Mouse (Mus musculus) heart, embryonic 13.5 days (tissue): Measurements from ENCODE around the gene Ephb1. TPM values are rescaled to one million over a fixed set of nuclear protein-coding genes. Genes with fewer than 3 reads are reported as not detected.

Source experiments
- ATAC-seq: fragments of 200-750 bp; cut with Nextera tagmentation; 2 replicates; pipeline ENCODE4 v1.8.0; 2017; ENCODE audit warnings: moderate TSS enrichment; ENCODE audit not compliant: insufficient number of reproducible peaks, low FRiP score, low TSS enrichment; ENCODE audit errors: extremely low read depth
- H3K27ac ChIP-seq: fragments of 300-500 bp; sonication (generic); replicated peaks from 2 replicates; pipeline ENCODE4 v1.5.1; 2015; ENCODE audit warnings: moderate library complexity, mild to moderate bottlenecking, inconsistent platforms
- H3K27me3 ChIP-seq: fragments of 300-500 bp; sonication (generic); replicated peaks from 2 replicates; pipeline ENCODE4 v1.6.1; 2015; ENCODE audit warnings: mild to moderate bottlenecking, inconsistent platforms
- H3K36me3 ChIP-seq: fragments of 300-500 bp; sonication (generic); 2 replicates; pipeline ENCODE4 v1.6.1; 2015; ENCODE audit warnings: mild to moderate bottlenecking, inconsistent platforms
- H3K4me1 ChIP-seq: fragments of 300-500 bp; sonication (generic); 2 replicates; pipeline ENCODE4 v1.6.1; 2015; ENCODE audit warnings: inconsistent platforms
- H3K4me2 ChIP-seq: fragments of 300-500 bp; sonication (generic); 2 replicates; pipeline ENCODE4 v1.6.1; 2015; ENCODE audit warnings: inconsistent platforms, mild to moderate bottlenecking, moderate library complexity
- H3K4me3 ChIP-seq: fragments of 300-500 bp; sonication (generic); 2 replicates; pipeline ENCODE4 v1.5.1; 2015; ENCODE audit warnings: moderate library complexity, mild to moderate bottlenecking, inconsistent platforms
- H3K9ac ChIP-seq: fragments of 300-500 bp; sonication (generic); 2 replicates; pipeline ENCODE4 v1.6.1; 2015; ENCODE audit warnings: inconsistent platforms, mild to moderate bottlenecking, moderate library complexity
- H3K9me3 ChIP-seq: fragments of 300-500 bp; sonication (generic); 2 replicates; pipeline ENCODE4 v1.6.1; 2016; ENCODE audit warnings: inconsistent platforms
- WGBS: fragments of 180-500 bp; shearing (Covaris S2); methylation state at CpG from one replicate; pipeline ENCODE4 v1.1.7; 2015; ENCODE audit warnings: mixed read lengths; 5-methylcytosine and 5-hydroxymethylcytosine counted together
- polyA plus RNA-seq: library from polyadenylated mRNA; unstranded; fragments of >200 nt; fragmentation: Nextera tagmentation; extraction: Ambion mirVana; gene quantifications from 2 replicates; pipeline ENCODE4 v1.2.1, GENCODE M21; 2015

Ephb1 gene
- polyA plus RNA-seq, 1 experiment from 2014 or later, result 1.4 TPM

- no peak overlapping the region for H3K27ac ChIP-seq
- no peaks in the 10 kb centered on the region for H3K9me3 ChIP-seq
- peaks cover 4% of the 10 kb centered on the region; the same call in 1 of the 2 replicates for H3K4me1 ChIP-seq
- no peak overlapping the region for H3K4me3 ChIP-seq
- 81% methylated on average over 6 of the region's 6 CpGs for WGBS
- no peak overlapping the region for H3K9ac ChIP-seq
- no peak for ATAC-seq
- H3K27me3 ChIP-seq, result peaks cover 38% of the 10 kb centered on the region
- no peak overlapping the region for H3K4me2 ChIP-seq
- no peaks in the 10 kb centered on the region for H3K36me3 ChIP-seq
Measured at GRCm38 (mm10) chr9:102078238-102078637, 276.3 kb downstream of the Ephb1 start.

- Histone ChIP-seq H3K4me3 (no peak overlapping the region), H3K27ac (no peak overlapping the region), H3K36me3 (no peaks in the 10 kb centered on the region), H3K27me3 (peaks cover 59% of the 10 kb centered on the region), H3K9me3 (no peaks in the 10 kb centered on the region), H3K4me1 (no peaks in the 10 kb centered on the region), H3K9ac (no peak overlapping the region), H3K4me2 (no peak overlapping the region)
- 62% methylated on average over 4 of the region's 4 CpGs for WGBS
- ATAC-seq, result no peak
Measured at GRCm38 (mm10) chr9:102075539-102075938, 279.0 kb downstream of the Ephb1 start.

GRCm38 (mm10) chr9:102073404-102073803 lies 281.1 kb downstream of the Ephb1 start:
- no peak overlapping the region for H3K4me2 ChIP-seq
- H3K9me3 ChIP-seq, result no peaks in the 10 kb centered on the region
- H3K9ac ChIP-seq, result no peak overlapping the region
- 79% methylated on average over 5 of the region's 5 CpGs for WGBS
- H3K27me3 ChIP-seq, result peaks cover 56% of the 10 kb centered on the region
- no peak overlapping the region for H3K4me3 ChIP-seq
- no peaks in the 10 kb centered on the region for H3K4me1 ChIP-seq
- no peak for ATAC-seq
- no peak overlapping the region for H3K27ac ChIP-seq
- no peaks in the 10 kb centered on the region for H3K36me3 ChIP-seq

GRCm38 (mm10) chr9:102069151-102069882 lies 285.2 kb downstream of the Ephb1 start:
- WGBS, result 72% methylated on average over 3 of the region's 3 CpGs
- ATAC-seq, result no peak
- Histone ChIP-seq H3K27ac (no peak overlapping the region), H3K36me3 (no peaks in the 10 kb centered on the region), H3K27me3 (peaks cover 39% of the 10 kb centered on the region), H3K9ac (no peak overlapping the region), H3K4me1 (no peaks in the 10 kb centered on the region), H3K4me3 (no peak overlapping the region), H3K4me2 (no peak overlapping the region), H3K9me3 (no peaks in the 10 kb centered on the region)

GRCm38 (mm10) chr9:102066601-102067000 lies 287.9 kb downstream of the Ephb1 start:
- no peak overlapping the region for H3K27ac ChIP-seq
- WGBS, result 63% methylated on average over 10 of the region's 10 CpGs
- H3K4me3 ChIP-seq, result no peak overlapping the region
- H3K27me3 ChIP-seq, result peaks cover 13% of the 10 kb centered on the region; the same call in 1 of the 2 replicates
- H3K9me3 ChIP-seq, result no peaks in the 10 kb centered on the region
- H3K9ac ChIP-seq, result no peak overlapping the region
- H3K4me1 ChIP-seq, result no peaks in the 10 kb centered on the region
- no peak for ATAC-seq
- H3K4me2 ChIP-seq, result no peak overlapping the region
- no peaks in the 10 kb centered on the region for H3K36me3 ChIP-seq

GRCm38 (mm10) chr9:102045886-102046285 lies 308.6 kb downstream of the Ephb1 start:
- Histone ChIP-seq H3K9me3 (no peaks in the 10 kb centered on the region), H3K4me2 (no peak overlapping the region), H3K4me1 (no peaks in the 10 kb centered on the region), H3K4me3 (no peak overlapping the region), H3K9ac (no peak overlapping the region), H3K27ac (no peak overlapping the region), H3K27me3 (peaks cover 11% of the 10 kb centered on the region; the same call in 1 of the 2 replicates), H3K36me3 (no peaks in the 10 kb centered on the region)
- 38% methylated on average over 2 of the region's 2 CpGs for WGBS
- ATAC-seq, result no peak

- WGBS, result 49% methylated on average over 8 of the region's 8 CpGs
- H3K27ac ChIP-seq, result no peak overlapping the region
- ATAC-seq, result no peak
Measured at GRCm38 (mm10) chr9:102045111-102045861, 309.2 kb downstream of the Ephb1 start.

GRCm38 (mm10) chr9:102039011-102039733 lies 315.3 kb downstream of the Ephb1 start:
- Histone ChIP-seq H3K9ac (no peak overlapping the region), H3K36me3 (no peaks in the 10 kb centered on the region), H3K4me3 (no peak overlapping the region), H3K27me3 (no peaks in the 10 kb centered on the region), H3K4me2 (no peak overlapping the region), H3K9me3 (no peaks in the 10 kb centered on the region), H3K27ac (no peak overlapping the region), H3K4me1 (no peaks in the 10 kb centered on the region)
- 79% methylated on average over 6 of the region's 6 CpGs for WGBS
- no peak for ATAC-seq

More at GRCm38 (mm10) chr9:102045111-102045861, 309.2 kb downstream of the Ephb1 start:
- Histone ChIP-seq H3K4me1 (no peaks in the 10 kb centered on the region), H3K4me2 (no peak overlapping the region), H3K27me3 (peaks cover 11% of the 10 kb centered on the region; the same call in 1 of the 2 replicates), H3K4me3 (no peak overlapping the region), H3K9ac (no peak overlapping the region), H3K36me3 (no peaks in the 10 kb centered on the region), H3K9me3 (no peaks in the 10 kb centered on the region)

GRCm38 (mm10) chr9:102036132-102036531 lies 318.4 kb downstream of the Ephb1 start:
- H3K4me3 ChIP-seq, result no peak overlapping the region
- H3K27me3 ChIP-seq, result peaks cover 4% of the 10 kb centered on the region; the same call in 1 of the 2 replicates
- H3K4me2 ChIP-seq, result no peak overlapping the region
- no peak overlapping the region for H3K27ac ChIP-seq
- no peaks in the 10 kb centered on the region for H3K9me3 ChIP-seq
- H3K4me1 ChIP-seq, result no peaks in the 10 kb centered on the region
- no peak overlapping the region for H3K9ac ChIP-seq
- H3K36me3 ChIP-seq, result no peaks in the 10 kb centered on the region
- 64% methylated on average over 5 of the region's 5 CpGs for WGBS
- no peak for ATAC-seq

GRCm38 (mm10) chr9:102033231-102033630 lies 321.3 kb downstream of the Ephb1 start:
- no peak overlapping the region for H3K4me2 ChIP-seq
- H3K9me3 ChIP-seq, result no peaks in the 10 kb centered on the region
- H3K4me3 ChIP-seq, result no peak overlapping the region
- no peak overlapping the region for H3K27ac ChIP-seq
- 69% methylated on average over 5 of the region's 5 CpGs for WGBS
- H3K36me3 ChIP-seq, result no peaks in the 10 kb centered on the region
- peaks cover 4% of the 10 kb centered on the region; the same call in 1 of the 2 replicates for H3K27me3 ChIP-seq
- no peak for ATAC-seq
- no peaks in the 10 kb centered on the region for H3K4me1 ChIP-seq
- no peak overlapping the region for H3K9ac ChIP-seq

GRCm38 (mm10) chr9:102032376-102032775 lies 322.1 kb downstream of the Ephb1 start:
- H3K4me3 ChIP-seq, result no peak overlapping the region
- no peak overlapping the region for H3K9ac ChIP-seq
- H3K4me2 ChIP-seq, result no peak overlapping the region

More at GRCm38 (mm10) chr9:102032376-102032775, 322.1 kb downstream of the Ephb1 start:
- H3K4me1 ChIP-seq, result no peaks in the 10 kb centered on the region
- H3K36me3 ChIP-seq, result no peaks in the 10 kb centered on the region
- no peak for ATAC-seq
- H3K27ac ChIP-seq, result no peak overlapping the region
- WGBS, result 52% methylated on average over 8 of the region's 8 CpGs
- H3K9me3 ChIP-seq, result no peaks in the 10 kb centered on the region
- peaks cover 4% of the 10 kb centered on the region; the same call in 1 of the 2 replicates for H3K27me3 ChIP-seq
